Mouse (Mus musculus) midbrain, embryonic 14.5 days (tissue): ENCODE data around the gene Atf7ip. TPM values are rescaled to one million over a fixed set of nuclear protein-coding genes. Genes with fewer than 3 reads are reported as not detected.
A peak's percentile ranks its signal among the peaks of the same experiment; 100 is the strongest.

ENCODE experiments used
- ATAC-seq: fragments of 200-750 bp; cut with Nextera tagmentation; 2 replicates; pipeline ENCODE4 v1.8.0; 2017; ENCODE audit warnings: moderate number of reproducible peaks, moderate library complexity; ENCODE audit not compliant: low FRiP score, low TSS enrichment
- DNase-seq: peaks from one replicate; pipeline ENCODE4 v3.0.0-alpha.2; 2015
- H3K27ac ChIP-seq: fragments of 300-500 bp; sonication (generic); replicated peaks from 2 replicates; pipeline ENCODE4 v1.5.1; 2014; ENCODE audit warnings: mild to moderate bottlenecking, low read depth, low read length, moderate library complexity
- H3K27me3 ChIP-seq: fragments of 300-500 bp; sonication (generic); 2 replicates; pipeline ENCODE4 v1.6.1; 2014; ENCODE audit warnings: low read length, control low read depth, mixed read lengths; ENCODE audit not compliant: control insufficient read depth, insufficient read depth
- H3K36me3 ChIP-seq: fragments of 300-500 bp; sonication (generic); 2 replicates; pipeline ENCODE4 v1.6.1; 2014; ENCODE audit warnings: low read length, control low read depth; ENCODE audit not compliant: control insufficient read depth, insufficient read depth
- H3K4me1 ChIP-seq: fragments of 300-500 bp; sonication (generic); 2 replicates; pipeline ENCODE4 v1.6.1; 2014; ENCODE audit warnings: mild to moderate bottlenecking, antibody characterized with exemption, low read length, control low read depth; ENCODE audit not compliant: control insufficient read depth, insufficient read depth
- H3K4me2 ChIP-seq: fragments of 300-500 bp; sonication (generic); 2 replicates; pipeline ENCODE4 v1.6.1; 2014; ENCODE audit warnings: mild to moderate bottlenecking, low read length, moderate library complexity
- H3K4me3 ChIP-seq: fragments of 300-500 bp; sonication (generic); replicated peaks from 2 replicates; pipeline ENCODE4 v1.5.1; 2014; ENCODE audit warnings: low read depth, low read length
- H3K9ac ChIP-seq: fragments of 300-500 bp; sonication (generic); replicated peaks from 2 replicates; pipeline ENCODE4 v1.6.1; 2014; ENCODE audit warnings: mild to moderate bottlenecking, low read length, moderate library complexity
- H3K9me3 ChIP-seq: fragments of 300-500 bp; sonication (generic); 2 replicates; pipeline ENCODE4 v1.6.1; 2016; ENCODE audit warnings: low read length, control low read depth, mixed read lengths; ENCODE audit not compliant: control insufficient read depth
- WGBS: fragments of 180-500 bp; shearing (Covaris S2); extraction: QIAGEN DNeasy Blood & Tissue Kit; methylation state at CpG from one replicate; pipeline ENCODE4 v1.1.7; 2014; 5-methylcytosine and 5-hydroxymethylcytosine counted together
- polyA plus RNA-seq: library from polyadenylated mRNA; unstranded; fragments of >200 nt; fragmentation: Nextera tagmentation; extraction: Ambion mirVana; gene quantifications from 2 replicates; pipeline ENCODE4 v1.2.1, GENCODE M21; 2014

Atf7ip gene
- polyA plus RNA-seq, 1 experiment from 2014 or later: 57.9 TPM

GRCm38 (mm10) chr6:136549606-136550005 lies 43.6 kb downstream of the Atf7ip start:
- Histone ChIP-seq H3K9me3 (no peaks in the 10 kb centered on the region), H3K27ac (peak overlapping the region; percentile 56), H3K4me2 (no peak overlapping the region), H3K27me3 (no peaks in the 10 kb centered on the region), H3K36me3 (no peaks in the 10 kb centered on the region), H3K4me1 (peaks cover 24% of the 10 kb centered on the region), H3K4me3 (no peak overlapping the region), H3K9ac (no peak overlapping the region)
- 89% methylated on average over 3 of the region's 3 CpGs for WGBS
- ATAC-seq (no peak), DNase-seq (no peak)

- Histone ChIP-seq H3K27me3 (no peaks in the 10 kb centered on the region), H3K27ac (peak overlapping the region; percentile 81), H3K4me1 (peaks cover 19% of the 10 kb centered on the region), H3K36me3 (no peaks in the 10 kb centered on the region), H3K4me3 (no peak overlapping the region), H3K9me3 (no peaks in the 10 kb centered on the region), H3K9ac (no peak overlapping the region), H3K4me2 (0 out of 2 replicates have a peak overlapping the region, but pooled peaks have one; percentile 13)
- ATAC-seq (peak; percentile 43; the same call in 1 of the 2 replicates), DNase-seq (peak; percentile 78)
- WGBS: 39% methylated on average over 7 of the region's 7 CpGs
Measured at GRCm38 (mm10) chr6:136550596-136551304, 44.8 kb downstream of the Atf7ip start.

- no peak for ATAC-seq
- H3K36me3 ChIP-seq: 0 out of 2 replicates have a peak, but pooled peaks cover under 1% of the 10 kb centered on the region
- H3K9me3 ChIP-seq: no peaks in the 10 kb centered on the region
- no peak for DNase-seq
- no peak overlapping the region for H3K4me3 ChIP-seq
- H3K4me1 ChIP-seq: peaks cover 19% of the 10 kb centered on the region
- no peak overlapping the region for H3K9ac ChIP-seq
- peak overlapping the region; percentile 57; the same call in 1 of the 2 replicates for H3K27ac ChIP-seq
- H3K27me3 ChIP-seq: no peaks in the 10 kb centered on the region
- no peak overlapping the region for H3K4me2 ChIP-seq
- WGBS: 82% methylated on average over 7 of the region's 7 CpGs
Measured at GRCm38 (mm10) chr6:136551550-136552109, 45.7 kb downstream of the Atf7ip start.

- Histone ChIP-seq H3K9me3 (no peaks in the 10 kb centered on the region), H3K4me1 (peaks cover 16% of the 10 kb centered on the region; the same call in 1 of the 2 replicates), H3K9ac (no peak overlapping the region), H3K27ac (peak overlapping the region; percentile 83), H3K27me3 (no peaks in the 10 kb centered on the region), H3K4me2 (no peak overlapping the region), H3K4me3 (no peak overlapping the region), H3K36me3 (0 out of 2 replicates have a peak, but pooled peaks cover 3% of the 10 kb centered on the region)
- ATAC-seq (no peak), DNase-seq (no peak)
- 64% methylated on average over 5 of the region's 5 CpGs for WGBS
Measured at GRCm38 (mm10) chr6:136553156-136553555, 47.2 kb downstream of the Atf7ip start.

- Histone ChIP-seq H3K27ac (peak overlapping the region; percentile 83), H3K9ac (no peak overlapping the region), H3K9me3 (no peaks in the 10 kb centered on the region), H3K36me3 (0 out of 2 replicates have a peak, but pooled peaks cover 3% of the 10 kb centered on the region), H3K4me3 (no peak overlapping the region), H3K27me3 (no peaks in the 10 kb centered on the region), H3K4me2 (peak overlapping the region; percentile 28), H3K4me1 (peaks cover 17% of the 10 kb centered on the region; the same call in 1 of the 2 replicates)
- WGBS: 32% methylated on average over 11 of the region's 11 CpGs
- DNase-seq (peak; percentile 88), ATAC-seq (peak; percentile 80)
Measured at GRCm38 (mm10) chr6:136553767-136554569, 48.0 kb downstream of the Atf7ip start.

GRCm38 (mm10) chr6:136554774-136555522 lies 49.0 kb downstream of the Atf7ip start:
- peak; percentile 68 for DNase-seq
- H3K4me1 ChIP-seq: peaks cover 19% of the 10 kb centered on the region; the same call in 1 of the 2 replicates
- no peak overlapping the region for H3K9ac ChIP-seq
- 0 out of 2 replicates have a peak, but pooled peaks have one; percentile 12 for ATAC-seq
- no peaks in the 10 kb centered on the region for H3K27me3 ChIP-seq
- no peaks in the 10 kb centered on the region for H3K9me3 ChIP-seq
- no peak overlapping the region for H3K4me2 ChIP-seq
- peak overlapping the region; percentile 65 for H3K27ac ChIP-seq
- WGBS: 85% methylated on average over 7 of the region's 7 CpGs
- no peak overlapping the region for H3K4me3 ChIP-seq
- H3K36me3 ChIP-seq: peaks cover 7% of the 10 kb centered on the region

- H3K27ac ChIP-seq: peak overlapping the region; percentile 65
- peak; percentile 74 for DNase-seq
- H3K27me3 ChIP-seq: no peaks in the 10 kb centered on the region
- H3K9me3 ChIP-seq: no peaks in the 10 kb centered on the region
- ATAC-seq: 0 out of 2 replicates have a peak, but pooled peaks have one; percentile 9
- peaks cover 12% of the 10 kb centered on the region for H3K36me3 ChIP-seq
- peaks cover 19% of the 10 kb centered on the region; the same call in 1 of the 2 replicates for H3K4me1 ChIP-seq
- H3K4me3 ChIP-seq: no peak overlapping the region
- no peak overlapping the region for H3K9ac ChIP-seq
- 47% methylated on average over 5 of the region's 5 CpGs for WGBS
- H3K4me2 ChIP-seq: no peak overlapping the region
Measured at GRCm38 (mm10) chr6:136555523-136555915, 49.6 kb downstream of the Atf7ip start.
